Mouse (Mus musculus) thymus, postnatal 36 days (tissue): ENCODE data around the gene Gm14418.
"Not testable (repeated sequence)": the region's sequence is repeated elsewhere in the genome, so short reads cannot be mapped to it uniquely, and the experiment has no call there.

ENCODE experiments used
- DNase-seq, 2 experiments: peaks; one replicate each; pipeline ENCODE4 v3.0.0; 2022; ENCODE audit warnings: mixed read lengths in 2 of 2

The Gm14418 gene

DNA sequence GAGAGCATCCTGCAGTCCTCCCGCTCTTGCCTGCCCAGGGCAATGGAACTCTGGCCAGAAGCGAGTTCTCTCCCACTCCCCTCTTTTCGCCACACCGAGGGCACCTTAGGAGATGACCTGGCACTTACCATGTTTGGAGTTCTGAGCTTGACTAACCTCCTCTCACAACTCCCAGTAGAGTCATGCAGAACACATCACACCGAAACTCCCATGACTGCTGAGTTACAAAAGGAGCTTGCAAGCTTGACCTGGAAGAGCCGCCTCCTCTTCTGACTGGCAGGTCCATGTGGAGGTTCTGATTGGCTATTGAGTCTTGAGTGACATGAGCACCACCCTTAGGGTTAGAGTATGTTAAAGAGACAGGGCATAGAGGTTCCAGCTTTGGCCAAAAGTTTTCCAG lies at the start of gene Gm14418:
Gm14418 (minus strand) TSS at position 225 of the 400 bp plus-strand sequence.
- DNase-seq: not testable (repeated sequence)
